Mouse (Mus musculus) kidney, postnatal 4 days (tissue): ENCODE data around the gene Pet100.
"Not testable (repeated sequence)": the region's sequence is repeated elsewhere in the genome, so short reads cannot be mapped to it uniquely, and the experiment has no call there.

Experiments used
- DNase-seq, 2 experiments: peaks; one replicate each; pipeline ENCODE4 v3.0.0; 2021; ENCODE audit warnings: mixed read lengths in 2 of 2

Gene Pet100

DNA sequence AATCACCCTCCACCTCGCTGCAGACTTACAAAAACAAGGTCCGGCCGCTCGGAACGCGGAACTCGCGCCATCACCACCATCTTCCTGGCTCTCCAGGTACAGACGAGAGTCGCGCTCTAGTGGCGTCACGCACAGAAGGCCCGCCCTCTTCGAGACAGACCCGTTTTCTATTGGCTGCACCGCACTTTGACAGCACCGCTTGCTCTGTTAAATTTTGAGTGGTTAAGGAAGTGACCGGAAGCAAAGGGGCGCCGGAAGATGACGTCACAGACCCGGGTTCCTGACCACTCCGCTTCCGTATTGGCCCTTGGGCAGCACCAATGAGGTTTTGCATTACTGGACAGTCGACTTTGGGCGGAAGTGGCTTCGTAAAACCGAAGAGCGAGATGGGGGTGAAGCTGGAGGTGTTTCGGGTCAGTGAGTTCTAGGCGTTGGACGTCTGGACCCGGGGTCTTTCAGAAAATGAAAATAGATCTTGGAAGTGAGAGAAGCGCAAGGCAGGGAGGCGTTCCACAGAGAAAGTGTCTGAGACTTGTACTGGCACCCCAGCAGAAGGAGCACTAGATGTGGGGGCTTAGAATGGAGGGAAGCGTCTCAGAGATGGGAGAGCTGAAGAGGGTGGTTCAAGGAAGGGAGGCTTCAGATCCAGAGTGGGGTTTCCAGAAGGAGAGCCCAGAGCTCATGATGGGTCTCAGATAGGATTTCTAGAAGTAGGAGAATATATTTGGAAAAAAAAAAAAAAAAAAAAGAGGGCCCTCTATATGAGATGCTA is at the start of gene Pet100, which contains the start of gene Xab2:
Pet100 (plus strand) TSS at position 350 of the 772 bp plus-strand sequence.
Xab2 (minus strand) TSS at position 118 of the 772 bp plus-strand sequence.
- DNase-seq, result peak; percentile 99

DNA sequence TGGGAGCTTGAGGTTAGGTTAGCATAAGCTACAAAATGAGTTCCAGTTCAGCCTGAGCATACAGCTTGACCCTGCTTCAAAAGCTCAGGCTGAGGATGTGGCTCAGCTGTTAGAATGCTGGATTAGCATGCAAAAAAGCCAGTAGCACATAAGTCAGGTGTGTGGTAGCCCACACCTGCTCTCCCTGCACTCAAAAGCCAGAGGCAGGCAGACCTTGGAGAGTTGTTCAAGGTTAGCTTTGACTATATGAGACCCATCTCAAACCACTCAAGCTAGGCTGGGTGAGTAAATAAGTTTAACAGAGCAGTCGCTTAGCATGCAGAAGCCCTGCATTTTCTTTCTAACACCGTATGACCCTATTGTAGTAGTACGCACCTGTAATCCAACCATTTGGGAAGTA is 46.8 kb upstream of the Pet100 start:
- DNase-seq, result no peak

- no peak for DNase-seq
Observed at GRCm38 (mm10) chr8:3576211-3576960, 45.0 kb upstream of the Pet100 start.

DNA sequence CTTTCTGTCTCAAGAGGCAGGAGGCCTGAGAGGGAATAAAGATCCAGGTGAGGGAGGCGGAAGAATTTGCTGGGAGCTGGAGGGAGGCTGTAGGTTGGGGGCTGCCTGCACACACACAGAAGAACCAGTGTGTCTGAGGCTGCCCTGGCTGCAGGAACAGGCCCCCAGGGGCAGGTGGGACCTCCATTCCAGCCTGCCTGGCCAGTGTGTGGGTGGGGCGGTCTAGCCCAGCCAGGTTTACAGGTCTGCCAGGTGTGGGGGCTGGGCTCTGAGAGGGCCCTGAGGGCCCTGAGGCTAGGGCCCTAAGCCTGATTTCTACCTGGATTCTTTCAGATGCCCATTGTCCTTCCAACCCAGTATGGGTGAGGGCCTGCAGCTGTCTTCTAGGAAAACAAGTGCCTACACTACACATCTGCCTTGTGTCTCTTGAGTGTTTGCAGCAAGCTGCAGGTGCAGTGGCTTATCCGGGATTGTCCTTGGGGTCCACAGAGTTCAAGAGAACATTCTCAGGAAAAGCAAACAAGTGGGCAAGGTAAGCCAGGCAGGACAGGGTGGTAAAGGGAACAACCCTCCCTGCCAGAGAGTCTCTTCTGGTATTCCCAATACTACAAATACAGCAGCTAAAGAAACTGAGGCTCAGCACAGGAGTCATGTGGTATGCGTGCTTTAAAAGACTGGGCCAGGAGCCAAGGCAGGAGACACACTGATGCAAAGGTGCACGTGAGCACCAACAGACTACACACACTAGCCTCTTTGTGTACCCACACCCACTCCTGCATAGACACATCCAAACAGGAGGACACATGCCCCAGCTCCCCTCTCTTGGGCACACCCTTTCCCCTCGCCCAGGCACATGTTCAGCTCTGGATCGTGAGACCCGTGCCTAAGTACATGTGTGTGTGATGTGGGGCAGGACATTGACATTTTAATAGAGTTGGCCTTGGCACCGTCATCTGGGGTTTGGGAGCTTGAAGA is 41.7 kb upstream of the Pet100 start:
- no peak for DNase-seq

DNA sequence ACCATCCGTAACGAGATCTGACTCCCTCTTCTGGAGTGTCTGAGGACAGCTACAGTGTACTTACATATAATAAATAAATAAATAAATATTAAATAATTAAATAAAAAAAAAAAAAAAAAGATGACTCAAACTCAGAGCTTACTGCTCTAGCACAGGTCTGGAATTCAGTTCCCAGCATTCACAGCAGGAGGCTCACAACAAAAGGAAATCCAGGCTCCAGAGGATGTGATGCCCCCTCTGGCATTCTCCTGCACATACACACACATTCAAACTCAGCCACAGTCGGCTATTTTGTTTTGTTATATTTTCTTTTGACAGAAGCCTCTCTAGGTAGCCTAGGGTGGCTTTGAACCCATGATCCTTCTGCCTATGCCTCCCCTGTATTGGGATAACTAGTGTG is 39.4 kb upstream of the Pet100 start:
- not testable (repeated sequence) for DNase-seq

DNA sequence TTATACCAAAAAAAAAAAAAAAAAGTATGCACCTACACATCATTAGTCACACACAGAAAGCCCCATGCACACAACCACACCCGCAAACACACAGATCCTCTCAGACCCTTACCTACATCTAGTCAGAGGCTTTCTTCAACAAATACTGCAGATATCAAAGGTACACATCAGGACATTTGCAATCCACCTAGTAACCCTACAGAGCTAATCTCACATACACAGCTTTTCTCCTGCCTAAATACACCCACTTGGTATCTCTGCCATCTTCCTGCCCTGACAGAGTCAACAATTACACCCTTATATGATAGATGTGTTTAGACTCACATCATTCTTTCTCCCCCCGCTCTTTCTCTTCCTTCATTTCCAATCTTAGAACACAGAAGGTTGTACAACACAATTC is 34.9 kb upstream of the Pet100 start:
- DNase-seq, result no peak

- DNase-seq, result no peak
Observed at GRCm38 (mm10) chr8:3586993-3587390, 34.4 kb upstream of the Pet100 start, which contains the start of gene Camsap3. Gene Camsap3, plus strand, starts transcription at chr8:3587293.

- peak; percentile 82 to 89 for DNase-seq
Observed at GRCm38 (mm10) chr8:3587391-3588257, 33.7 kb upstream of the Pet100 start.

GRCm38 (mm10) chr8:3588258-3588633 is 33.1 kb upstream of the Pet100 start:
- peak in 1 of 2 experiments; percentile 40 for DNase-seq

GRCm38 (mm10) chr8:3593470-3593869 is 27.9 kb upstream of the Pet100 start:
- no peak for DNase-seq

DNA sequence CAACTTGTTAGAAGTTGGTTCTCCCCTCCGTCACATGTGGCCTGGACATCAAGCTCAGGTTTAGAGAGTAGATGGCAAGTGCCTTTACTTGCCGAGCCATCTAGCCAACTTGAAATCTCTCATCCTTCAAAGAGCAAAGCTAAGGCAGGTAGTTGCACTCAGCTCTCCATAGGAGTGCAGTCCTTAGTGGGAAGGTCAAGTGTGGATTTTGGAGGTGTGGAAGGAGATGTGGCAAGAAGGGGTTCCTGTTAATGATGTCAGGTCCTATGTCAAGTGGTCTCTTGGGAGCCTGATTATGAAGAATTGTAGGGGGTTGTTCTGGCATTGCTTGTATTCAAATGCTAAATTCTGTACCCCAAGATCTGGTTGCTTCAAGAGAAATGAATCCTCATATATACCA is 26.9 kb upstream of the Pet100 start:
- no peak for DNase-seq

- no peak for DNase-seq
Observed at GRCm38 (mm10) chr8:3598054-3598453, 23.3 kb upstream of the Pet100 start.

DNA sequence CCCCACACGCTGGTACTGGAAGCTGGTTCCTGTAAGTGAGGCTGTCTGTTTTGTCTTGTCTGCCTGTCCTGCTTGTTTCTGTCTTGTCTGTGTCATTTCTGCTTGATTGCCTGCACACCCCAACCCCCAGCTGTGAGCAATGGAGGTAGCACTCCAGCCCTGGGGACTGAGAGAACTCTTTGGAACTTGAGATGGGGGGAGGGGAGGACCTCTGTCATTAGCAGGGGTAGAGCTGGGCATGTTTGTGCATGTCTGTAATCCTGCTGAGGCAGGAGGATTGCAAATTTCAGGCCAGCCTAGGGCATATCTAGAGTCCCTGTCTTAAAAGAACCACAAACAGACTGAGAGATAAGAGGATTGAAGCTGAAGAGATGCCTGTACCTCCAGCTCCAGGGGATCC is 22.1 kb upstream of the Pet100 start:
- no peak for DNase-seq

GRCm38 (mm10) chr8:3600401-3600800 is 20.9 kb upstream of the Pet100 start:
- DNase-seq, result peak; percentile 34 to 45

- DNase-seq, result no peak
Observed at GRCm38 (mm10) chr8:3603439-3603838, 17.9 kb upstream of the Pet100 start.

- DNase-seq, result peak; percentile 51 to 61
Observed at GRCm38 (mm10) chr8:3606593-3606992, 14.8 kb upstream of the Pet100 start.

DNA sequence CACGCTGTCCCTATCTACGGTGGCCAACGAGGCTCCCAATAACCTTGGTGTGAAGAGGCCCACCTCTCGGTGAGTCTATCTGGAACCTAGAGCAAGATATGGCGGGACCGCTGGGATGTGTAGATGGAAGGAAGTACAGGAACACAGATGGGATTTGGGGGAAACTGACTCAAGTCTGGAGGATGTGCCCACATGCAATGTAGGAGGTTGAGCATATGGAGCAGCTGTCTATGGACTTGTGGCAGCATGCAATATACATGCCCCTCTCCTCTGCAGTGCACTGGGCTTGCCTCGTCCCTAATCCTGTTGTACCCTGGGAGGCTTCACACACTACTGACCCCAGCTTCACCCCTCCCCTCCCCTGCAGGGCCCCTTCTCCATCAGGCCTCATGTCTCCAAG is 13.5 kb upstream of the Pet100 start:
- no peak for DNase-seq

DNA sequence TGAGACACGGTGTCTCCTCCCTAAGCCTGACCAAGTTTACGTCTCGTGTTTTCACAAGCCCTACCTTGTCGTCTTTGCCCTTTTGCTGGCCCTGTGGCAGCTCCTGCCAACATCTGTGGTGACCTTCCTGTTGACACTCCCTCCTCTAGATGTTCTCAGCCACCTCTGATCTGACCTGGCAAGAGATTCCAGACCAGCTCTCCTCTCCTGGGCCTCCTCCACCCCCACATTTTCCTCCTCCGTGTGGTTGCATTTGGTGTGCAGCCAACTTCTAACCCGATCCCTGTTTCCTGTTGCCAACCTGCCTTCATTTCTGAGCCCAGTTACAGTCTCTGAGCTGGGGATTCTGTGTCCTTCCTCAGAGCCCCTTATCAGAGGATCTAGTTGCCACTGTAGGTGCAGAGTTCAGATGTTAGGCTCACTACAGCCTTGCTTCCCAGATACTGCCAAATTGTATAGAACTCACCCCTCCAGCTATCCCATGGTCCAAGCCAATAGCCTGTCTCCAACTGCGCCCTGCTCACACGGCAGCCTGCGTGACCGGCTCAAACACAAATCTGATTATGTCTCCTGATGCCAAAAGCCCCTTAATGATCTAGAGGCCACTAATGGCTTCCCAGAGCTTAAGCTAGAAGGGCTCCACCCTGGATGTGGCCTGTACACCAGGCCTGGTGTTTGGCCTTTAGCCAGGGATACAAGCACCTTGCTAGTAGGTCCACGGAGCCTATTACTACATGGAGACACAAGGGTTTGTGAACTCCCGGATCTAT is 12.1 kb upstream of the Pet100 start:
- DNase-seq, result peak in 1 of 2 experiments; percentile 38

DNA sequence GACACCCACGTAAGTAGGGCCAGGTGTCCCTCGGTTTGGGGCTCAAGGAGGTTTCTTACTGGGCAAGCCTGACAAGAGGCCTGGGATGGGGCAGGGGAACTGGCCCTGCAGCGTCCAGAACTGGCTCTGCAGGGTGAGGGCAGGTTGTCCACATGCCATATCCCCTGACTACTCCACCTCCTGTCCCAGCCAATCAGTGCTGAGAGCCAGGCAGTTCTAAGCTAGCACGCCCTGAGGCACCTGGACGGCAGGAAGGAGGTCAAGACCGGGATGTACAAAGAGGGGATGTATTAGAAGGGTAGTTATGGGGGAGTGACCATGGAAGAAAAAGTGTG is 11.6 kb upstream of the Pet100 start:
- peak in 1 of 2 experiments; percentile 49 for DNase-seq

- DNase-seq, result no peak
Observed at GRCm38 (mm10) chr8:3622119-3622518, 771 bp downstream of the Pet100 start.

GRCm38 (mm10) chr8:3625445-3625844 is 4.1 kb downstream of the Pet100 start, which contains the start of gene Pcp2:
Gene Pcp2, minus strand, starts transcription at chr8:3625545.
- no peak for DNase-seq
